Mouse (Mus musculus) embryo, embryonic 11 days (tissue): Measurements from ENCODE around the gene Xrcc6.

ENCODE experiments used
- DNase-seq: peaks from one replicate; pipeline ENCODE4 v3.0.0-alpha.2; 2015

Xrcc6 gene

DNA sequence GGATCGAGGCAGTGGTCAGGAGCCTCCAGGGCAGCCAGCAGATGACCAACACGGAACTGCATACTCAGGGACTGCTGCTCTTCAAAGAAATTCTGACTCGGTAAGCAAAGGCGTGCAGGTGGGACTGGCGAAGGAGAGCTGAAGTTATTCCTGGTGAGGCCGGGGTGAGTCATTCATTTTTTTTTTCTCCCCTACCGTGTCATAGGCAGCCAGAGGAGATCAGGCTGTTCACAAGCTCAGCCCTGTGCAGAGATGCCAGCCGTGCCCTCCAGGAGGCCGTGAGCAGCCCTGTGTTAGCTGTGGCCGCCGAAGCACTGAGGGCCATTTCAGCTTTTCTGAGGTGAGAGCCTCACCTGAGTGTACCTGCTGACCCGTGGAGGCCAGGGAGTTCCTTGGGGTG, 98.5 kb downstream of the Xrcc6 start:
- no peak for DNase-seq

DNA sequence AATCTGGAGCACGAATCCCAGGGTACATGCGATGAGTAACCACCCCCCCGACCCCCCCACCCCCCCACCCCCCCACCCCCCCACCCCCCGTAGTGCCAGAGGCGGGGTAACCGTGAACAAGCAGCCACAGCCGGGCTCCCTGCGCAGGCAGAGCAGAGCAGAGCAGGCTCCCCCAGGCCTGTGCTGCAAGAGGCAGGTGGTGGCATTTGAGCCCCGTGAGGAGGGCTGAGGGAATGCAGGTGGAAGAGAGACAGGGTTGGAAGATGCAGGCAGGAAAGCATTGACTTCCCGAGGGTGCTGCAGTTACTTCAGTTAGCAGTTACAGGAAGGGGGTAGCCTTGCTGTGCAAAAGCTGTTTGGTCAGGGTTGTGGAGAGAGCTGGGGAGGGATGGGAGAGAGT, 99.6 kb downstream of the Xrcc6 start:
- peak; percentile 45 for DNase-seq
